7 mouse cellular contexts compared by ENCODE assay signal in the genomic region with DNA sequence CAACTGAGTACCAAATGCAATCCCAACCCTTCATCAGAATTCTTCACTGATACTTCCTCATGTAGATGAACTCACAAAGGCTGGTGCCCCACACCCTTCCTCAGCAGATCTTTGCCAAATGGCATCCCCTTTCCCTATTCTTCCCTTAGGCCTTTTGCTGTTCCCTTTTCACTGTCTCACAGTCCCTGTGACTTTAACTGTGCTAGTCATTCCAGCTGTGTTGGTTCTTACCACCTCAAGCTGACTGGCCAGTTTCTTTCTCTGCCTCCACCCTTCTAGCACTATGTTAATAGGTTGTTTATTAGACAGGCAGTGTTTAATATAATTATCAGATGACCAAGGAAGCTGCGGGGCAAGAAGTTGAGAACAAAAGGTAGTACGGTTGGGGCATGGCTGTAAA. TPM values are rescaled to one million over a fixed set of nuclear protein-coding genes. Genes with fewer than 3 reads are reported as not detected.
DNase-seq lines count a peak whose midpoint lies in the region; ATAC-seq and TF ChIP-seq lines count a peak whose summit lies in the region.

No protein-coding gene starts in this region.

- H3K4me2 ChIP-seq in forebrain, embryonic 16.5 days (ENCODE audit: low read length) = peak overlapping the region; percentile 69

- no peak for TF ChIP-seq POLR2A in testis, adult 2 months (IDR thresholded peaks at IDR 0.05; ENCODE audit: control insufficient read depth, low read depth, low read length)
- no peak for TF ChIP-seq POLR2A in liver, adult 2 months (IDR thresholded peaks at IDR 0.05; ENCODE audit: extremely low read depth, insufficient read depth, low read length)

- DNase-seq in testis, postnatal 10 days (ENCODE audit: low spot score) = no peak
- peak; percentile 35 for DNase-seq in liver, adult 2 months (ENCODE audit: extremely low read depth, low read depth, low spot score)
- no peak for DNase-seq in gastrocnemius, postnatal 36 days
- no peak for DNase-seq in adrenal gland, postnatal 36 days

- peak overlapping the region; percentile 83 for H3K9ac ChIP-seq in forebrain, embryonic 16.5 days (replicated peaks; ENCODE audit: low read depth, low read length)
- H3K9ac ChIP-seq in liver, adult 2 months (ENCODE audit: low read depth, low read length) = peak overlapping the region; percentile 21; the same call in 1 of the 2 replicates

- 14% methylated on average over 2 of the region's 2 CpGs for WGBS in forebrain, embryonic 16.5 days
- WGBS in liver, adult 2 months = 18% methylated on average over 2 of the region's 2 CpGs

- peak overlapping the region; percentile 95 for H3K27ac ChIP-seq in testis, adult 2 months (ENCODE audit: control insufficient read depth, insufficient read depth, low read depth, low read length)
- peak overlapping the region; percentile 84 for H3K27ac ChIP-seq in forebrain, embryonic 16.5 days (ENCODE audit: low read length)
- H3K27ac ChIP-seq in liver, adult 2 months (replicated peaks; ENCODE audit: insufficient read depth, low read depth, low read length) = peak overlapping the region; percentile 79

- no peaks in the 10 kb centered on the region for H3K79me2 ChIP-seq in liver, adult 2 months (ENCODE audit: control insufficient read depth, insufficient read depth, low read length)

- H3K9me3 ChIP-seq in forebrain, embryonic 16.5 days (ENCODE audit: control insufficient read depth, low read length) = no peaks in the 10 kb centered on the region

- no peaks in the 10 kb centered on the region for H3K36me3 ChIP-seq in testis, adult 2 months (ENCODE audit: control insufficient read depth, insufficient read depth, low read length)
- H3K36me3 ChIP-seq in forebrain, embryonic 16.5 days (ENCODE audit: control insufficient read depth, insufficient read depth) = peaks cover 4% of the 10 kb centered on the region; the same call in 1 of the 2 replicates
- H3K36me3 ChIP-seq in liver, adult 2 months (ENCODE audit: control insufficient read depth, insufficient read depth, low read length) = peaks cover 3% of the 10 kb centered on the region

- intact Hi-C loops in gastrocnemius, postnatal 36 days (cut with DNase I) = loop anchor here (5.0 kb wide), 1 partner anchor 34 kb away; no protein-coding TSS in a partner anchor

- TF ChIP-seq CTCF in testis, adult 2 months (IDR thresholded peaks at IDR 0.05; ENCODE audit: control insufficient read depth, insufficient read depth, insufficient replicate concordance, low read depth, low read length) = no peak
- TF ChIP-seq CTCF in liver, adult 2 months (IDR thresholded peaks at IDR 0.05; ENCODE audit: low read depth, low read length) = no peak

- ATAC-seq in forebrain, embryonic 16.5 days = no peak
- no peak for ATAC-seq in activated CD4-positive, CD25-positive, alpha-beta regulatory T cell, adult 4 months

- no peaks in the 10 kb centered on the region for H3K27me3 ChIP-seq in testis, adult 2 months (ENCODE audit: control insufficient read depth, insufficient read depth, low read length)
- H3K27me3 ChIP-seq in forebrain, embryonic 16.5 days (replicated peaks; ENCODE audit: control insufficient read depth, insufficient read depth, low read length) = no peaks in the 10 kb centered on the region
- no peaks in the 10 kb centered on the region for H3K27me3 ChIP-seq in liver, adult 2 months (ENCODE audit: control insufficient read depth, insufficient read depth, low read length)

- H3K4me1 ChIP-seq in testis, adult 2 months (ENCODE audit: control insufficient read depth, insufficient read depth, low read length) = peaks cover 38% of the 10 kb centered on the region
- peaks cover 34% of the 10 kb centered on the region for H3K4me1 ChIP-seq in forebrain, embryonic 16.5 days (replicated peaks; ENCODE audit: control insufficient read depth, insufficient read depth, low read length)
- H3K4me1 ChIP-seq in liver, adult 2 months (ENCODE audit: control insufficient read depth, insufficient read depth, low read length) = peaks cover 18% of the 10 kb centered on the region

- peak overlapping the region; percentile 95 for H3K4me3 ChIP-seq in testis, adult 2 months (ENCODE audit: control insufficient read depth, low read depth, low read length)
- H3K4me3 ChIP-seq in forebrain, embryonic 16.5 days (replicated peaks; ENCODE audit: low read length) = peak overlapping the region; percentile 66
- no peak overlapping the region; the same call in 1 of the 2 replicates for H3K4me3 ChIP-seq in liver, adult 2 months (ENCODE audit: insufficient read depth, low read depth, low read length)

RNA-seq across cellular contexts. Expression of a gene that starts 0.6 kb away (rescaled TPM):
- 477 and 542 TPM in 2 replicates for polyA plus RNA-seq in testis, adult 2 months (2012; rRNA removed)
- not detected in 2 replicates for polyA plus RNA-seq in forebrain, embryonic 16.5 days (2015; fragmentation: Nextera tagmentation; extraction: Ambion mirVana)
- total RNA-seq in liver, adult 2 months (2014; rRNA removed) = not detected in 2 replicates
- 1.0 TPM in 1 of 2 replicates, not detected in the other for polyA plus RNA-seq in liver, adult 2 months (2012; rRNA removed)
- not detected for polyA plus RNA-seq in activated CD4-positive, CD25-positive, alpha-beta regulatory T cell, adult 4 months (2017; shearing (Covaris generic))
- not detected for total RNA-seq in gastrocnemius, postnatal 36 days (2021)
- 1 to 10 TPM in 1 of 2 experiments, not detected in 1; 1.5 TPM for total RNA-seq in adrenal gland, postnatal 36 days (2021)

RNA-seq across cellular contexts. Expression of a gene that starts 0.7 kb away (rescaled TPM):
- polyA plus RNA-seq in testis, adult 2 months (2012; rRNA removed) = 59.6 and 68.5 TPM in 2 replicates
- 1,287 and 1,394 TPM in 2 replicates for polyA plus RNA-seq in forebrain, embryonic 16.5 days (2015; fragmentation: Nextera tagmentation; extraction: Ambion mirVana)
- total RNA-seq in liver, adult 2 months (2014; rRNA removed) = 135 and 157 TPM in 2 replicates
- 110 and 142 TPM in 2 replicates for polyA plus RNA-seq in liver, adult 2 months (2012; rRNA removed)
- polyA plus RNA-seq in activated CD4-positive, CD25-positive, alpha-beta regulatory T cell, adult 4 months (2017; shearing (Covaris generic)) = 100 to 1,000 TPM; 246 to 312 TPM
- 100 to 1,000 TPM; 180 to 196 TPM for total RNA-seq in gastrocnemius, postnatal 36 days (2021)
- 100 to 1,000 TPM; 651 to 659 TPM for total RNA-seq in adrenal gland, postnatal 36 days (2021)

RNA-seq across cellular contexts. Expression of a gene that starts 0.9 kb away (rescaled TPM):
- 1,424 and 1,585 TPM in 2 replicates for polyA plus RNA-seq in testis, adult 2 months (2012; rRNA removed)
- polyA plus RNA-seq in forebrain, embryonic 16.5 days (2015; fragmentation: Nextera tagmentation; extraction: Ambion mirVana) = 79.9 and 85.8 TPM in 2 replicates
- total RNA-seq in liver, adult 2 months (2014; rRNA removed) = 17.1 and 24.5 TPM in 2 replicates
- 25.6 and 28.3 TPM in 2 replicates for polyA plus RNA-seq in liver, adult 2 months (2012; rRNA removed)
- polyA plus RNA-seq in activated CD4-positive, CD25-positive, alpha-beta regulatory T cell, adult 4 months (2017; shearing (Covaris generic)) = 10 to 100 TPM; 68.9 to 91.0 TPM
- total RNA-seq in gastrocnemius, postnatal 36 days (2021) = 10 to 100 TPM; 23.3 to 23.8 TPM
- total RNA-seq in adrenal gland, postnatal 36 days (2021) = 100 to 1,000 TPM; 109 to 136 TPM

RNA-seq across cellular contexts. Expression of a gene that starts 9.9 kb away (rescaled TPM):
- 5.7 and 9.3 TPM in 2 replicates for polyA plus RNA-seq in testis, adult 2 months (2012; rRNA removed)
- polyA plus RNA-seq in forebrain, embryonic 16.5 days (2015; fragmentation: Nextera tagmentation; extraction: Ambion mirVana) = 7.6 and 8.2 TPM in 2 replicates
- total RNA-seq in liver, adult 2 months (2014; rRNA removed) = 29.5 and 45.6 TPM in 2 replicates
- 12.3 and 17.9 TPM in 2 replicates for polyA plus RNA-seq in liver, adult 2 months (2012; rRNA removed)
- 10 to 100 TPM; 28.9 to 30.5 TPM for polyA plus RNA-seq in activated CD4-positive, CD25-positive, alpha-beta regulatory T cell, adult 4 months (2017; shearing (Covaris generic))
- 10 to 100 TPM in 1 of 2 experiments, 1 to 10 TPM in 1; 4.3 to 12.8 TPM for total RNA-seq in gastrocnemius, postnatal 36 days (2021)
- 100 to 1,000 TPM in 1 of 2 experiments, 10 to 100 TPM in 1; 71.5 to 139 TPM for total RNA-seq in adrenal gland, postnatal 36 days (2021)

RNA-seq across cellular contexts. Expression of a gene that starts 21.8 kb away (rescaled TPM):
- 55.4 and 62.0 TPM in 2 replicates for polyA plus RNA-seq in testis, adult 2 months (2012; rRNA removed)
- 31.3 and 39.8 TPM in 2 replicates for polyA plus RNA-seq in forebrain, embryonic 16.5 days (2015; fragmentation: Nextera tagmentation; extraction: Ambion mirVana)
- total RNA-seq in liver, adult 2 months (2014; rRNA removed) = 12.4 and 14.2 TPM in 2 replicates
- 9.6 and 12.5 TPM in 2 replicates for polyA plus RNA-seq in liver, adult 2 months (2012; rRNA removed)
- 1 to 10 TPM; 2.6 to 3.0 TPM for polyA plus RNA-seq in activated CD4-positive, CD25-positive, alpha-beta regulatory T cell, adult 4 months (2017; shearing (Covaris generic))
- 1 to 10 TPM; 1.4 to 1.5 TPM for total RNA-seq in gastrocnemius, postnatal 36 days (2021)
- total RNA-seq in adrenal gland, postnatal 36 days (2021) = 1 to 10 TPM; 7.0 to 8.2 TPM

Comparison
In these comparisons a context has a peak if more than half of its experiments do, and no peak if none do; other contexts are left out.
1. RNA of a gene that starts 0.6 kb away (polyA plus RNA-seq): 477 to 542 TPM in testis, adult 2 months; 1.0 TPM in liver, adult 2 months, not detected in forebrain, embryonic 16.5 days and not detected in activated CD4-positive, CD25-positive, alpha-beta regulatory T cell, adult 4 months; every median in the first group is over 100 times any median in the second.
2. RNA of a gene that starts 0.9 kb away (polyA plus RNA-seq): 1,424 to 1,585 TPM in testis, adult 2 months; 68.9 to 91.0 TPM in activated CD4-positive, CD25-positive, alpha-beta regulatory T cell, adult 4 months, 79.9 to 85.8 TPM in forebrain, embryonic 16.5 days and 25.6 to 28.3 TPM in liver, adult 2 months; every median in the first group is over 10 times any median in the second.
3. Peak in every context shown above with its lines, with median percentiles within 50 percentile points of each other: H3K27ac ChIP-seq.